Mouse (Mus musculus): ENCODE measurements around the gene Mkrn2os.

DNA sequence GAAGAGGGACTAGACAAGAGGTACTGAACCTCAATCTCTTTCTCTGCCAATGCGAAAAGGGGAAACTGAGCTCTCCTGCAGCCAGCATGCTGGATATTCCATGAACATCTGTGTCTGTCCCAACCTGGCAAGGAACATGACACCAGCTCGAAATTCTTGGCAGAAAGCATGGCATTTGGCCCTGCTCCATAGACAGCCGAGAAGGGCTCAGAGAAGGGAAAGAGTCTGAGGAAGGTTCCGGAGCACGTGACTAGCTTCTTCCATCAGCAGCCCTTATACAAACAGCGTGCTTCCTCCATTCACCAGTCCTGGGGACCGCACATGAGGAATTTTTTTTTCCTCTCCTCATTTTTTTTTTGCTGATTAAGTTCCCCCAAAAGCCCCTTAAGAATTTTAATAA is 57.8 kb downstream of the Mkrn2os start:
- no peak for TF ChIP-seq BHLHE40 (IDR thresholded peaks at IDR 0.05; ENCODE audit: low read depth, low read length)
- no peak for TF ChIP-seq MAZ (IDR thresholded peaks at IDR 0.05; ENCODE audit: low read depth, low read length)
- no peak for TF ChIP-seq CTCF (conservative IDR thresholded peaks at IDR 0.05 in 1 of 2, IDR thresholded peaks at IDR 0.05 in 1 of 2; ENCODE audit: low read depth in 2 of 2, low read length in 2 of 2)
- TF ChIP-seq GABPA (IDR thresholded peaks at IDR 0.05; ENCODE audit: insufficient replicate concordance, low read depth, low read length), result no peak
- no peak for TF ChIP-seq USF2 (conservative IDR thresholded peaks at IDR 0.05; ENCODE audit: low read depth, low read length)
- TF ChIP-seq RAD21 (IDR thresholded peaks at IDR 0.05; ENCODE audit: low read depth, low read length), result no peak
- TF ChIP-seq USF1 (IDR thresholded peaks at IDR 0.05; ENCODE audit: low read depth, low read length), result no peak
- TF ChIP-seq CHD2 (IDR thresholded peaks at IDR 0.05; ENCODE audit: low read length), result no peak
- no peak for TF ChIP-seq CHD1 (IDR thresholded peaks at IDR 0.05; ENCODE audit: low read depth, low read length)
- TF ChIP-seq TCF12 (IDR thresholded peaks at IDR 0.05; ENCODE audit: low read depth, low read length), result no peak
- TF ChIP-seq EP300 (IDR thresholded peaks at IDR 0.05; ENCODE audit: low read length), result no peak
- TF ChIP-seq ZC3H11A (IDR thresholded peaks at IDR 0.05; ENCODE audit: low read depth, low read length), result no peak
- no peak for TF ChIP-seq ZNF384 (IDR thresholded peaks at IDR 0.05; ENCODE audit: low read depth, low read length)
